Mouse (Mus musculus) right cerebral cortex, adult 18-20 months (tissue): ENCODE results near the gene Spata16.

ENCODE experiments used
- DNase-seq: peaks from one replicate; pipeline ENCODE4 v3.0.0; 2022; ENCODE audit warnings: mixed read lengths

Gene Spata16

GRCm38 (mm10) chr3:26980371-26980770 is 343.0 kb downstream of the Spata16 start:
- peak; percentile 62 for DNase-seq

DNA sequence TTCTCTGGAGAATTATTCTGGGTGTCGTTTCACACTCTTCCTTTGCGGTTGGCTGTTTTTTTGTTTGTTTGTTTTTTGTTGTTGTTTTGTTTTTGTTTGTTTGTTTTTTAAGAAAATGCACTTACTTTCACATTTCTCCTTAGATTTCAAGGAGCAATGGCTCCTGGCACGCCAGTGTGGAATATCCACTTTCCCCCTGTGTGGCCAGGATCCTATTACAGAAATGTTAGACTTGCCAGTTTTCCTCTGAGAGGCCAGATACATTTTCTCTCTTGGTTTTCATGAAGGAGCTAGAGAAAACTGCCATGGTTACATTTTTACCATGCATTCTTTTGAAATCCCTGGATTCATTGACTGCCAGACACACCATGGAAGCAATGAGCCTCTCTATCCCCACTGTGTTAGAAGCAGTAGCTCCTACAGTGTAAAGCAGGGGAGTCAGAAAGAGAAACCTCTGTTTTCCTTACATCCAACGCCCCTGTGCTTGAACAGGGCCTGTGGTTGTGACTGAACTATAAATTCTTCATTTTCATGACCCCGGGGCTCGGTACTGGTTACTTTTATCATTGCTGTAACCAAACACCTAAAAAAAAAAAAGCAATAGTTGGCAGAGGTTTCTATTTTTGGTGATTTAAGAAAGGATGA is 344.7 kb downstream of the Spata16 start:
- DNase-seq: no peak

- DNase-seq: no peak
Observed at GRCm38 (mm10) chr3:26983749-26984148, 346.3 kb downstream of the Spata16 start.

GRCm38 (mm10) chr3:27006844-27007243 is 369.4 kb downstream of the Spata16 start:
- no peak for DNase-seq

GRCm38 (mm10) chr3:27027957-27028356 is 390.5 kb downstream of the Spata16 start:
- DNase-seq: no peak

DNA sequence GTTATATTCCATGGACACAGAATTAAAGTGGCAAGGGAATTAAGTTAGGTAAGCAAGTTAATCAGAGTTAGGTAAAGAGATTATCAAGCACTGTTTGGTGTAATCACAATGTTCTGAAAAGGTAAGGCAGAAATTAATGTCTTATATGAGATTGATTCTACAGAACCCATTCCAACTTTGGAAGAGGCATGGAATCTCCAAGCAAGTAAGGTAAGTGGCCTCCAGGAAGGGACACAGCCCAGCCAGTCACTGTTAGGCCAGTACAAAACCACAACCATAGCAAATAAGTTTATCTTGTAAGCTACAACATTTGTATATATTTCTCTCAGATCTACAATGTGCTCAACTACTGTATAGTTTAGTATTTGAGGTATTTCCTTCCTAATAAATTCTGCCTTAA is 391.1 kb downstream of the Spata16 start:
- DNase-seq: no peak

GRCm38 (mm10) chr3:27030067-27030857 is 392.8 kb downstream of the Spata16 start:
- no peak for DNase-seq
